Mouse (Mus musculus): ENCODE measurements at regions not wholly inside any gene's neighbourhood (a gene's known extent, or its start where the extent isn't known, plus 50 kb on each side); places are given as distances from the start of the nearest gene placed in this dataset.
A peak's percentile ranks its signal among the peaks of the same experiment; 100 is the strongest.

GRCm38 (mm10) chr14:67626181-67626580 lies 1617.2 kb upstream of the Gulo start:
- DNase-seq (ENCODE audit: low read depth): no peak

GRCm38 (mm10) chr14:67623841-67624480 lies 1615.0 kb upstream of the Gulo start:
- peak; percentile 16 for DNase-seq (ENCODE audit: low read depth)

GRCm38 (mm10) chr14:67622911-67623310 lies 1613.9 kb upstream of the Gulo start:
- DNase-seq (ENCODE audit: low read depth): no peak

GRCm38 (mm10) chr14:67621486-67621885 lies 1612.5 kb upstream of the Gulo start:
- no peak for DNase-seq (ENCODE audit: low read depth)

GRCm38 (mm10) chr14:67620854-67621476 lies 1612.0 kb upstream of the Gulo start:
- DNase-seq (ENCODE audit: low read depth): peak; percentile 77

- no peak for DNase-seq (ENCODE audit: low read depth)
Observed at GRCm38 (mm10) chr14:67619571-67619970, 1610.6 kb upstream of the Gulo start.

- DNase-seq (ENCODE audit: low read depth): no peak
Observed at GRCm38 (mm10) chr14:67614369-67614768, 1605.4 kb upstream of the Gulo start.

- DNase-seq (ENCODE audit: low read depth): no peak
Observed at GRCm38 (mm10) chr14:67613691-67614090, 1604.7 kb upstream of the Gulo start.

- peak; percentile 17 for DNase-seq (ENCODE audit: low read depth)
Observed at GRCm38 (mm10) chr14:67613221-67613620, 1604.2 kb upstream of the Gulo start.

- peak; percentile 44 for DNase-seq (ENCODE audit: low read depth)
Observed at GRCm38 (mm10) chr14:67612471-67612870, 1603.5 kb upstream of the Gulo start.

GRCm38 (mm10) chr14:67608262-67608661 lies 1599.3 kb upstream of the Gulo start:
- DNase-seq (ENCODE audit: low read depth): no peak

GRCm38 (mm10) chr14:67602960-67603359 lies 1594.0 kb upstream of the Gulo start:
- peak; percentile 46 for DNase-seq (ENCODE audit: low read depth)

- peak; percentile 23 for DNase-seq (ENCODE audit: low read depth)
Observed at GRCm38 (mm10) chr14:67599734-67600133, 1590.7 kb upstream of the Gulo start.

- no peak for DNase-seq (ENCODE audit: low read depth)
Observed at GRCm38 (mm10) chr14:67588627-67589026, 1579.6 kb upstream of the Gulo start.

- DNase-seq (ENCODE audit: low read depth): no peak
Observed at GRCm38 (mm10) chr14:67584456-67585048, 1575.5 kb upstream of the Gulo start.

- no peak for DNase-seq (ENCODE audit: low read depth)
Observed at GRCm38 (mm10) chr14:67582201-67582782, 1573.3 kb upstream of the Gulo start.

GRCm38 (mm10) chr14:67574346-67574949 lies 1565.4 kb upstream of the Gulo start:
- peak; percentile 31 for DNase-seq (ENCODE audit: low read depth)

- DNase-seq (ENCODE audit: low read depth): no peak
Observed at GRCm38 (mm10) chr14:67573451-67573995, 1564.5 kb upstream of the Gulo start.

- no peak for DNase-seq (ENCODE audit: low read depth)
Observed at GRCm38 (mm10) chr14:67569744-67570322, 1560.8 kb upstream of the Gulo start.

GRCm38 (mm10) chr14:67568896-67569743 lies 1560.1 kb upstream of the Gulo start:
- no peak for DNase-seq (ENCODE audit: low read depth)

GRCm38 (mm10) chr14:67554897-67555296 lies 1545.9 kb upstream of the Gulo start:
- no peak for DNase-seq (ENCODE audit: low read depth)
